Mouse (Mus musculus): ENCODE data around the gene Tln2. TPM values are rescaled to one million over a fixed set of nuclear protein-coding genes. Genes with fewer than 3 reads are reported as not detected.

Tln2 gene
- total RNA-seq, 4 experiments from 2014 or later, result 71.6 to 87.1 (median 76.7) TPM

DNA sequence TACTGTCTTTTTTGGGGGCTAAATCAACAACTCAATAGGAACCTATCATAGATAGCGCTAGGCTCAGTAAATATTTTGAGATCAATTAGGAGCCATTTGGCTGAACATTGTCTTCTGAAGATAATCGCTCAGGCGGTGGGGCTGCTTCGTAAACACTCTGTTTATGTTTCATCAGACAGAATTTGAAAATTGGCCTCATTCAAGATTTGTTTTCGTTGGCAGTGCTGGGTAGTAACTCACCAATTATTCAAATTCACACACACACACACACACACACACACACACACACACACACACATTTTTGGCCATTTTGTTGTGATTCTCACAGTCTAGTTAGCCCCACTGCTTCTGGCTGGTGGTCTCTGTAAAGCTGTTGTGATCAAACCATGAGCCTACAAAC is 12.9 kb downstream of the Tln2 start:
- DNase-seq (ENCODE audit: low spot score), result no peak

DNA sequence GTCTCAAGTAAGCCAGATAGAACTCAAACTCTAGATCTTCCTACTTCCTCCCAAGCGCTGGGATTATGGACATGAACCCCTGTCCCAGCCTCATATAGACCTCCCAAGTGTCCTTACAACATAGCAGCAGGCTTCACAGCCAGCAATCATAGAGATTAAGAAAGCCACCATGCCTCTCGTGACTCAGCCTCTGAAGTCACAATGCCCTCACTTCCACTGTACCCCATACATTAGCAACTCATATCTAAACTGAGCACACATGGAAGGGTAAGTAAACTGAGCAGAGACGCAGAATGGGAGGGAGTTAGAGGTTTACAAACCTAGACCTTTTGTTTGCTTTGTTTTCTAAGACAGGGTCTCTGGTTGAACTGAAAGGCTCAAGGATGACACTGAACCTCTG is 13.7 kb downstream of the Tln2 start:
- no peak for DNase-seq (ENCODE audit: low spot score)

GRCm38 (mm10) chr9:67544783-67545182 is 14.7 kb downstream of the Tln2 start:
- peak; percentile 35 for DNase-seq (ENCODE audit: low spot score)

DNA sequence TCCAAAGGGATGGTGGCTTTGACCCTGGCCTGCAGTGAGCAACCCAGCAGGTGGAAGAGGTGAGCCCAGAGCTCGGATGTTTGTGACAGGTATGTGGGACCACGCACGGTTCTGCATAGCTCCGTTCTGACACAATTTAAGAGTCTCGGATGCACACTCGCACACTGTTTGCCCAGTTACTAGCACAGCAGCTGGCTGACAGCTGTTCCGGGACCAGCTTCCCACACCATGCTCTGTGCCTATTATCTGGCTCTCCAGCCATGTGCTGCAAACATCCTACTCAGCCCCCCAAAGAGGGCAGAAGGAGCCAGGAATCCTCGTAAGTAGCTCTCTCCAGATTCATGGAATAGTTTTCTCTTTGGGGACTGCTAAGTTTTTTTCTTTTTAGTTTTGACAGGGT is 17.6 kb downstream of the Tln2 start:
- no peak for DNase-seq (ENCODE audit: low spot score)

DNA sequence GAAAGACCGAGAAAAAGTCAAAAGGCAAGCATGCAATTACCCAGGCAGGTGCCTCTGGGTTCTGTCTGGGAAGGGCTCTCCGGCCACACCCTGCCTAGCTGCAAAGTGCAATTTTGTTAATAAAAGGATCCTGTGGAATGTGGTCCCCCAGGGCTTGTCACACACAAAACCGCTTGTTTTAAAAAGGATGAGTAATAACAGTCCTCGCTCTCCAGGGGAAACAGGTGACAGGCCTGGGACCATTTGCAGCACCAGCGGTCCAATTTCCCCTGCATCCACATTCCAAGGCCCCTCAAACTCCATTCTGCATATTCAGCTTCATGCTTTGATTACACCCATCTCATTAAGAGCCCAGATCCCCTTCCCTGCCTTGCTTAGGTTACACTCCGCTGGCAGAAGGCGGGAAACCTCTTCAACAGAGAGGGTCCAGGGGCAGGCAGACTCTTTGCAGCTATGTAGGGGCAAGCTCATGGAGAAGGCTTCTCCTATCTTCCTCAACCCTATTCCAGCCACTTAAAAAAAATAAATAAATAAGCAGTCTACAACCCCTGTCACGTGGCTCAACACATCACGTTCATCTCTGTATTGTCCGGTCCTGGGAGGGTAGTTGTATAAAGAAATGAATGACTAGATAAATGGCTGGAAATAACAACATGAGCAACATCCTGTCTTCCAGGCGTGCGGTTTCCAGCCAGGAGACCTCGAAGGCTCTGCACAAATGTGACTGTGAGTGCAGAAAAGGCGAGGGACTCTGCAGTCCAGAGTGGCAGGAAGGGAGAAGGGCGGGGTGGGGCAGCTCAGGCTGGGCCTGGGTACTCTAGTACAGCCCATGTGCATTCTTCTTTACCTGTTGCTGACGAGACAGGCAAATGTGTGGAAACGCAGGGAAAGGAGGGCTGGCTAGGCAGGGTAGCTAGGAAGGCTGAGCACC is 19.5 kb downstream of the Tln2 start:
- DNase-seq (ENCODE audit: low spot score), result no peak

- no peak for DNase-seq (ENCODE audit: low spot score)
These were observed 25.1 kb downstream of the Tln2 start for GRCm38 (mm10) chr9:67534420-67534819.

GRCm38 (mm10) chr9:67533260-67533659 is 26.2 kb downstream of the Tln2 start:
- DNase-seq (ENCODE audit: low spot score), result no peak

GRCm38 (mm10) chr9:67532631-67533030 is 26.9 kb downstream of the Tln2 start:
- no peak for DNase-seq (ENCODE audit: low spot score)

DNA sequence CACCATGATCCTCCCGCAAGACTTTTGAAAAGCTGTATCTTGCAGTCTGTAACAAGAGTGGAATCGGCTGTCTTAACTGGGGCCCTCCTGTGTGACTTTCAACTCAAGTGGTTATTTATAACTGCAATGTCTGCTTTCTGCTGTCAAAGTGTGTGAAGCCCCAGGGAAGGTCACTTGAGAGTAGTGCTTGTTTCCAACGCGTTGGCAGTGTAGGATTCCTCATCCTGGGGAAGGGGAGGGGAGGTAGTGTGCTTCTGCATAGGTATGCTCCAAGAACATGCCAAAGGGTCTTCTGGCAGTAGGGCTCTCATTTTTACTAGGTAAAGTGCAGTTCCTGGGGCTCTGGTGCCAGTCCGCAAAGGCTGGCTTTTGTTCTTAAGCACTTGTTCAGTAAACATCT is 29.9 kb downstream of the Tln2 start:
- DNase-seq (ENCODE audit: low spot score), result peak; percentile 24

GRCm38 (mm10) chr9:67527726-67528125 is 31.8 kb downstream of the Tln2 start:
- no peak for DNase-seq (ENCODE audit: low spot score)

DNA sequence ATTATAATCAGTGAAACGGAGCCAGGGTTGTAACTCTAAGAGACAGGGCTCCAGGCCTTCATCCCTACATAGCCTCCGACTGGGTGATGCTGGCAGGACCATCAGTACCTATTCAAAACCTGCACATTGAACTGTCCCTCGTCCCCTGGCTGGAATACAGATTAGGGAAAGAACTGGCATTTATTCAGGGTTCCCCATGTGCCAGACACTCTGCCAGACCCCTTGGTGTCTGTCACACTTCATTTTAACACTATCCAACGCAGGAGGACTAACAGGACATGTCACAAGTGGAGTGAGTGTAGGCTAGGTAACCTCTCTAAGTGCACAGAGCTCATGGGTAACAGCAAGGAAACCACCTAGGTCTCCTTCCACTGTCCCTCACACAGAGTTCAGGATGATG is 37.8 kb downstream of the Tln2 start:
- DNase-seq (ENCODE audit: low spot score), result no peak

- DNase-seq (ENCODE audit: low spot score), result no peak
These were observed 50.0 kb downstream of the Tln2 start for GRCm38 (mm10) chr9:67509510-67509909.

GRCm38 (mm10) chr9:67504669-67505260 is 54.7 kb downstream of the Tln2 start:
- no peak for DNase-seq (ENCODE audit: low spot score)

- DNase-seq (ENCODE audit: low spot score), result no peak
These were observed 57.7 kb downstream of the Tln2 start for GRCm38 (mm10) chr9:67501801-67502200.

DNA sequence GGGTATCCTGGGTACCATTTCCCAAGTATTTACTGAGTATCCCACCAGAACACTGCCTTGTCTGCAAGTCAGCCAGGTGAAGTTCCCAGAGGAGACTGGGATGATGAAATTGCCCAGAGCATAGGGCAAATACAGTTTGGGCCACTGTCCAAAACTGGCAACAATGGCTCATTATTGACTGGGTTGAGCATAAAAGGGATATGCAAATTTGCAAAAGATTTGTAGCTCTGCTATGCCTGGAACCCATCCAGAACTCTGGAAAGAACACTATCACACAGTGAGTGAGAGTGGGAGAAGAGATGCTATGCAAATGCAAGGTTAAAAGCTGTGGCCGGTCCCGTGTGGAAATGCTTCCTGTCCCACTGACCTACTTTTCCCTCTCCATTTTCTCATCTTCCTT is 63.1 kb downstream of the Tln2 start:
- DNase-seq (ENCODE audit: low spot score), result no peak

DNA sequence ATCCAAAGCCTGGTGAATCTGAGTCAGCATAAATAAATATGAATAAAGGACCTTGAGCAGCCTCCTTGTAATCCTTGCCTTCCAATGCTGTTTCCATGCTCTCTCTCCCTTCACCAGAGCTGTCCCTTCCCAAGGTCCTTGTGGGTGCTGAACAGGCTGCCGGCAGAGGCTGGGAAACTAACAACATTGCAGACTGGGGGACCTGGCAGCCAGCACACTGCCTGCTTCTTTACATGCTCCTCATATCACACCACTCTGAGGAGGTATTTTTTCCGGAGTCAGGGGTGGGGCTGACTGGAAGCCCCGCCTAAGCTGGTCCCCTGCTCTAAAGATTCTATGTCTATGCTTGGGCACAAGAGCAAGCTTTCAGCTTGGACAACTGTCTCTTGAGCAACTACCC is 64.2 kb downstream of the Tln2 start:
- no peak for DNase-seq (ENCODE audit: low spot score)

DNA sequence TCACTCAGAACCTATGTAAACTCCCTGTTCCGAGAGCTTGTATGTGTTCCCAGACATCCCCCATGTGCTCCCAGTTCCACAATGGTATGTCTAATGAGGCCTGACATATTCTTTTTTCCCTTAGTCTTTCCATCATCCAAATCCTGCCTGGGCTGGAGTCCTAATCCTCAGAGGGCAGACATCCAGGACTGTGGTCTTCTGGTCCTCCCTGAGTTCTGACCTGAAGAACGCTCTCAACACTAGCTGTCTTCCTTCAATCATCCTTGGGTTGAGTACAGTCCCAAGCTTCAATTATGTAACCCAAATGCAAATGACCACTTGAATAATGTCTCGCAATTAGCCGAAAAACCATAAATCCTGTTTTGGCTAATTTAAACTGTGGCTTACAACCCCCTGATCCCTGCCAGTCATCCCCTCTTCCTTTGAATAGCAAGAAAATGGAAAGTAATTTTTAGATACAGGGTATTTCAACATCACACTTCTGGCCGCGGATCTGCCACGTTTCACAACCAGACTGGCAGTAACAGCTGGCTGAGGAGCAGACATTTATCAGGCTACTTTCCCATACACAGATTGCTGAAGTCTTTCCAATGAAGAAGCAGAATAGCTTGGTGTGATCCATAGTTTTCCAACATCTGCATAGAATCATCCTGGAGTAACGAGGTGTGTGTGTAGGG is 65.5 kb downstream of the Tln2 start:
- peak; percentile 25 for DNase-seq (ENCODE audit: low spot score)

GRCm38 (mm10) chr9:67489370-67489769 is 70.1 kb downstream of the Tln2 start:
- DNase-seq (ENCODE audit: low spot score), result no peak

- no peak for DNase-seq (ENCODE audit: low spot score)
These were observed 72.9 kb downstream of the Tln2 start for GRCm38 (mm10) chr9:67486621-67487020.

DNA sequence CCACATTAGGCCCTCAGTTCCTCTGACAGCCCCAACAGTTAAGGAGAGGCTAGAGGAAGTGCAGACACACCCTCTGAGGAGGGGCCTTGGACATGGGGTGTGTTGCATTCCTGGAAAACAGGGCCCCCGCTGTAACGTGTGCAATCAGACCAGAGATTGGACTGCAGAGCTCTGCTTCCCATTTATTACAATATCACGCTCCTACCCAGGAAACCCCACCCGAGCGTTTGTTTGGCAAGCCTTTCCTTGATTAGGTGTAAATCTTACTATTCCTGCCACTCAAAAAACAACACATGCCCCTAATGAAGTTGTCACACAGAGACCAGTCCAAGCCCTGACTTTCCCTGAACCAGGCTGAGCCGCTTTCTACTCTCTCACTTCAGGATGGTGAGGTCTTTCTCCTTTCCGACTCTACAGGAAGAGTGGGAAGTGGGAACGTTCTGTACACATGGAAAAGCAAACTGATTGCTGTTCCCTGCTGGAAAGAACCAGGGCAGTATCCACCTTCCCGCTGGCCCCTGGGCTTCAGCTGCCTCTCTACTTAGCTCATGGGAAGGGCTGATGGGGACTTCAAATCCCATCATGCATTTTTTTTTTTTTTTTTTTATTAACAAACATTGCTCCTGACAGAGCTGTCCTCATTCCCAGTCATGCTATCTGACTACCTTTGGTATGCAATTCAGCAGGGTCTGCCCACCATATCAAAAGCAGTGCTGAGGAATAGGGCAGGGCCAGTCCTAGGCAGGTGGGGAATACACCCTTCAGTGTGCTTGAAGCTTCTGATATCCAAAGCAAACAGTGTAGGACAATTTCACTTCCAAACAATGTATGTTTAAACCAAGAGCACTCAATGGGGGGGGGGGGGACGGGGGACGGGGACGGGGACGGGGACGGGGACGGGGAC is 74.1 kb downstream of the Tln2 start:
- peak; percentile 67 for DNase-seq (ENCODE audit: low spot score)

DNA sequence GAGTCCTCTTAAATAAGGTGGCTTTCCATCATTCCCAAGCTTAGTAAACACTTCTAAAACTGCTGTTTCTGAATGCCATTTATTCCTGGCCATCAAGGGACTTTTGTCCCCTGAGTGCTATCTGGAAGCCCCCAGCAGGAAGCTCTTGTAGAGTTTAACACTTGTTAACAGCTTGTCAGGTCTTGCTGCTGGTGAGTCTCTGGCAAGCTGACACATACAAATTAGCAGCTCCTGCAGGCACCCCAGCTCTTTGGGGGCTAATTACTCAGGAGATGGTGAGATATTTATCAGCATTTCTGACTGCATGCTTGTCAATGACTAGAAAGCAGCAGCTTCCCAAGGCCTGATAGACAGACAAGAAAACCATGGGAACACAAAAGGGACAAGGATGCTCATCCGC is 77.2 kb downstream of the Tln2 start:
- no peak for DNase-seq (ENCODE audit: low spot score)

- no peak for DNase-seq (ENCODE audit: low spot score)
These were observed 77.7 kb downstream of the Tln2 start for GRCm38 (mm10) chr9:67481851-67482250.

Measured in heart, adult 8-10 months (tissue).